Mouse (Mus musculus): ENCODE measurements around the gene Camk2d.

Camk2d gene

DNA sequence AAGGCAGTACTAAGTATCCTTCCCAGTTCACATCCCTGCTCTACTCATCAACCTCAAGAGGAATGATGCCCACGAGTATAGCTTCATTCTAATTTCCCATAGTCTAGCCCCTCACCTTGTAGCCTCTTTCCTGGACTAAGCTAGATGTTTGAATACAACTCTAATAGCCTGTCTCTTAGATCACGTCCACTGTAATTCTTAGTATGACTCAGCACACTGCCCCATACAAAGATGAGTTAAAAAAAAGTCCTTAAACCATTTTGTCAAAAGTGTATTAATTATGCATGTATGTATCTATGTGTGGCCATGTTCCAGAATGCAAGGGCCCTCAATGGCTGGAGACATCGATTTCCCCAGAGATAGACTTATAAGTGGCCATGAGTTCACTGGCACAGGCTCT lies 164.5 kb downstream of the Camk2d start:
- no peak for DNase-seq

DNA sequence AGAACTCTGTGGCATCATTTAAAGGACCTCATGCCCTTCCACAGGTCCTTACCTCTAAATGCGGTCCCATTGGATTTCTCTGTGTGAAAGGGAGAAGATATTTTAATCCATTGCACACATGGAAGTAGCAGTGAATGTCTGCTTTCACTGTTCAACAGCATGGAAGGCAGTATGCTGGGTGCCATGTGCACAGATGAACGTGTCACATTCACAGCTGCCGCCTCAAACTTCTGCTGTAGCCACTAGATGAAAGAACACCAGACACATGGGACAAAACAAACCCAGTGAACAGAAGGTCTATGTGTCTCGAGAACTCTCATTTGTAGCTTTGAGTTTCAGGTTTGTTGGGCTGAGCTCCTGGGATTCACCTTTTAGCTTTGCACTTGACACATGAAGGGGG lies 168.6 kb downstream of the Camk2d start:
- no peak for DNase-seq

DNA sequence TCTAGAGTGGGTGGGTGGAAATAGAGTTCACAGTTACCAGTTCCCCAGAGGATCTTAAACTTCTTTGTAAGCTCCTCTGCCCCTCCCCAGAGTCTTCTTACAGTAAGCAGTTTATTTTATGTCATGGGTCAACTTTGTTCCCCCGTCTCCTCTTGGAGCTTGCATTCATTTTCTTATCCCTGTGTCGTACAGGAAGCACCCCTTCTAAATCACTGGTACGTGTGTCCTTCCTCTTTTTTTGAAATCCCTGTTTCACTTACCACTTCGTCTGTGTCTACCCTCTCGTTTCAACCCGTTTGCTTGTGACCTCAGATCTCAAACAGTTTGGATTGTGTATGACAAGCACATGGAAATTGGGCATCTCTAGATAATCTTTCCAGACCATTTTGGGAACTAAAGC lies 174.0 kb downstream of the Camk2d start:
- no peak for DNase-seq

DNA sequence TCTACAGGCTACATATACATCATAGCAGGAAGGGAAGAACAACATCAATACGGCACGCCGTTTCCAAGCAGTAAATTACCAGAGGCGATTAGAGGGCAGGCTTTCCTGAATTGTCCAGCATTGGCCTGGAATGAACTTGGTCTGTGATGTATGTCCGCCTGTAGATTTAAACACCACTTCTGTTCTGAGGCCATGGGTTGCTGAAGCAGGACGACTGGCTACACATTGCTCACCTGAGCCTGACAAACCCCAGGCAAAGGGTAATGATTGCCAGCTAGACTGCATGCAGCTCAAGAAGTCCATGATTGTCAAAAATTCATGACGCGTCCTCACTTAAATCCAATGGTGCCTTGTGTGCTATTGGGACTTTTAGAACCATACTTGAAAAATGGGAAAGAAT lies 174.9 kb downstream of the Camk2d start:
- peak; percentile 11 for DNase-seq

DNA sequence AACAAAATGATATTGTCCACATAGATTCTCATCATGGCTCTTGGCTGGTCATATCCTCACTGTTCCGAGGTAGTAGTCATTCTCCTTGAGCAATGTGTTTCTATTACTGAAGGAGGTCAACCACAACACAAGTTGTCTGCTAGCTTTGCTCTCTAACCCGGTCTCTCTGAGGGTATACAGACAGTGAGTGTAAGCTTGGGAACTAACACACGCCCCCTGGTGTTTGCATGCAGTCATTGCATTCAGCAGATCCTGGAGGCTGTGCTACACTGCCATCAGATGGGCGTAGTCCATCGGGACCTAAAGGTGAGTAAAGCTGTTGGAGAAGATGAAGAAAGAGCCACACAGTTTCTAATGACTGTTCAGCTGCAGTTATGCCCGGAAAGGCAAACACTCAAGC lies 175.4 kb downstream of the Camk2d start:
- peak; percentile 81 for DNase-seq

DNA sequence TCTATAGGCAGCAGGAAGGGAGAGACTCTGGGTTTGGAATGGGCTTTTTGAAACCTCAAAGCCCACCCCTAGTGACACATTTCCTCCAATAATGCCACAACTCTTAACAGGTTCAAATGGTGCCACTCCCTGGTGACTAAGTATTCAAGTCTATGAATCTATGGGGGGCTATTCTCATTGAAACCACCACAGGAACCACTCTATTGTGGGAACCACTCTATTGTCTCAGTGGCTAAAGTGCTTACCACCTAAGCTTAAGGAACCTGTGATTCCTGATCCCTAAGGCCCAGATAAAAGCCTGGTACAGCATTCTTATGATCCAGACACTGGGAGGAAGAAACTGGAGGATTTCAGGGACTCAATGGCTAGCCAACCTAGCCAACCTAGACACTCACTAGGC lies 179.9 kb downstream of the Camk2d start:
- no peak for DNase-seq

DNA sequence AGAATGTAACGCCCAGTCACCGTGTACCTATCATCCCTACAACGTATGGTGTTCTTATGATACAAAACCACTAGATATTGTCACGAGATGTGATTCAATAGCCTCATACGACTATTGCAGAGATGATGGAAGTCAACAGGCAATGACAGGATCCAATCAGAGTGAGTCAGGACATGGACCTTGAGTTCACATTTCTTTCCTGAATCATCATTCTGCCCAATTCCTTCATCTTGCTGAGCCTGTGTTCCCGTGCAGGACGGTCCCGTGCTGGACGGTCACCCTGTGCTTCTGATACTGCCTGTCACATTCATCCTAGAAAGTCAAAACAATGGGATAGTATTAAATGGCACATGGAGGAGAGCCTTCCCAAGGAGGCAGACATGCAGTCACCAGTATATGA lies 181.0 kb downstream of the Camk2d start:
- DNase-seq, result no peak

DNA sequence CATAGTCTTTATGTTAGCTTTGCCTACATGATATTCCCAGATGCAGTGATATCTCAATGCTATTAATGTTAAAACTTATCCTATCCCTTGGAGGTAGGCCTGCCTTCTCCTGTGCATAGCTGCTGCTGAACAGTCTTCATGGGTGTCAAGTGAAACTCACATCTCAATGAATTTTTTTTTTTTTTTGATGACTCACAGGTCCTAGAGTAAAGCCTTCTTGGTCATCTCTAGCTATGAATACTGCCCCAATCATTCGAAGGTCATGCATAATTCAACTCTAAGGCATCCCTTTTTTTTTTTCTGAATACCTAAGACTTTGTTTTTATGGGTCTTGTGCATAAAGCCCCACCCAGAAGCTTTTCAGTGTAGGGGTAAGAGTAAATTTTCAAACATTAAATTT lies 181.8 kb downstream of the Camk2d start:
- DNase-seq, result no peak

DNA sequence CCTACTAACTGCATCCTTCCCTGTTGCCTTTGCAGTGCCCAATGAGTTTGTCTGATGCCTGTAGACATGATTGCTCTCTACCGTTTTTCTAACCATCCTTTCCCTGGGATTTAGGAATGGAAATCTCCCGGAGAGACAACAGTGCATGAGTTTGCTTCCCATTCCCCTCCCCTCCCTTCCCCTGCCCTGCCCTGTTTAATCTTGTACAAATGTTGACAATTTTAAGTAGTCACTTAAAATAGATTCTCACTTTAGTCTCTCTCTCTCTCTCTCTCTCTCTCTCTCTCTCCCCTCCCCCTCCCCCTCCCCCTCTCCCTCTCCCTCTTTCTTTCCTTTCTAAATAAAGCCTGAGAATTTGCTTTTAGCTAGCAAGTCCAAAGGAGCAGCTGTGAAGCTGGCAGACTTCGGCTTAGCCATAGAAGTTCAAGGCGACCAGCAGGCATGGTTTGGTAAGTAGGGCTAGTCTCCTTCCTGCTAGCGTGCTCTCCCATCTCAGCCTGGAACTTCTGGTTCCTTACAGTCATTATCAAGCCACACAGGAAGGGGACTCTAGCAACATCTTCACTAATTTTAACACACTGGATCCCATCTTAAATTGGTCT lies 184.0 kb downstream of the Camk2d start:
- DNase-seq, result no peak

DNA sequence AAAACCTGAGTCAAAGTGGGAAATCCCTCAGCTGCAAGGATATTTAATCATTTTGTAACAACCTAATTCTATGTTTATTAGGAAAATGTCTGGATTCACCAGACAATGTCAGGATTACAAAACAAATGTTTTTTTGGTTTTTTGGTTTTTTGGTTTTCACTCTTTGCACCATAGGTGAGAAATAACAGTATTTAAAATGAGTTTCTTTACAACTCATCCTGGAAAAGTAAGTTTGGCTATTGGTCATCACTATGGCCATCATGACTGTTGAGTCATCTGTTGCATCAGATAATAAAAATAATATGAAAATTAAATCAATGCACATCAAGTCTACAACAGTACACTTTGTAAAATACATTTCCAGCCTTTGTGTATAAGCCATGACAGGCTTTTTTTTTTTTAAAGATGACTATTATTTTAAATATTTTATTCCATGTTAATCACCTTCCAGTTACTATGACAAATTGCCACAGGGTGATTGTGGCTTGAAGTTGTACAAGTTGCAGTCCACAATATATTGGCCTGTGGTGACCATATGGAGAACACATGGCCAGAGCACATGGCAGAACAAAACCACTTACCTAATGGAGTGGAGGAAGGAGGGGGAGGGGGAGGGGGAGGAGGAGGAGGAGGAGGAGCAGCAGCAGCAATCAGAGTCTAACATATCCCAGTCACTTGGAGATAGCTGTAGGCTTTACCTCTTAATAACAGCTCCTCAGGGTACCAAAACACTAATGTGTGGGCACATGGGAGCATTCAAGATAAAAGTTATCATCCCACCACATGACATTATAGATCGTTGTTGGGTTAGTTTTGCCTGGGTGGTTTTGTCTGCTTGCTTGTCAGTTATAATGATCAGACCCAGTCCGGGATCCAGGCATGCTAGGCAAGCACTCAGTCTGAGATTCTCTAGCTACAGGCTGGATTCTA lies 197.2 kb downstream of the Camk2d start:
- DNase-seq, result no peak

DNA sequence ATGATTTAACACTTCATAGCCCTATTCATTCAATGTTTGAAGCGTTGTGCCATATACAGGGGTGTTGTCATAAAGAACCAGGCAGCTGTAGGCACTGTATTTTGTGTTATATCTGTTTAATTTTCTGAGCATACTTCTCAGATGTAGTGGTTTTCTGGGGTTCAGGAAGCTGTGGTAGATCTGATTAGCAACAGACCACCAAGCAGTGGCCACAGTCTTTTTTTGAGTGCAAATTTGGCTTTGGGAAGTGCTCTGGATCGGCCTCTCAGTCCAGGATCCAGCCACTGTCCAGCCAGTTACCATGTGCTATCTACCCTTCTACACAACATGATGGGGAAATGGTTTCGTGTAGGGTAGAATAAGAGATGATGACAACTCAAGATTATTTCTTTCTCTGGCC lies 199.8 kb downstream of the Camk2d start:
- no peak for DNase-seq

DNA sequence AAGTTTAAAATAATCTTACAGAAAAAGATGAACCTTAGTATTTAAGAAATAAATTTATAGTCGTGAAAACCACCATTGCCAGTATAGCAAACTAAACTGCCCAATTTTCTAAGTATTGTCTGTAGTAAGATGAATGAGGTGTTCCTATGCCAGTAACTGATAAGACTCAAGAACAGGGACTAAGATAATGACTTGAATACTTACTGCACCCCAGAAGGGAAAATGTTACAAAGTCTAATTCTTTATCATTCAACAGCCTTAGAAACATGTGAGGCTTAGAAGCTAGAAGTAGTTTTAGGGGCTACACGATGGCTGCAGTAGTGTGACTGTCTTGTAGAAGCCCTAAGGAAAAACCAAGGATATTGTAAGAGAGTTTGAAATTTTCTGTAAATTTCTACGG lies 200.9 kb downstream of the Camk2d start:
- DNase-seq, result no peak

DNA sequence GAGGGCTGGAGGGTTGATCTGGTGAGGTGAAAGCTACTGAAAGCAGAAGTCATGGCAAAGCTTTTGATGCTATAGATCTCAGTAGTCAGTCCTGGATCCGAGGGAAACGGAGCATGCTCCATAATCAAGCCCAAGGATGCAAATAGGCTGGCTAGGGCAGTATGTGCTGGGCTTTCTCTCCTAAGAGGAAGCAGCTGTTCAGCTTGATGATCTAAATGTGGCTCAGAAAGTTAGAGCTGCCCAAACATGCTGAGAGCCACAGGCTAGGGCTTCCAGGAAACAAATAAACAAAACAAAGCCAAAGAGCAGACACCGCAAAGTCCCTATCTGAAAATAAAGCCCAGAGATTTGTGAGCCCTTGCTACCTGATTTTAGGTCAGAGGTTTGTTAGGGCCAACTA lies 201.7 kb downstream of the Camk2d start:
- DNase-seq, result no peak

DNA sequence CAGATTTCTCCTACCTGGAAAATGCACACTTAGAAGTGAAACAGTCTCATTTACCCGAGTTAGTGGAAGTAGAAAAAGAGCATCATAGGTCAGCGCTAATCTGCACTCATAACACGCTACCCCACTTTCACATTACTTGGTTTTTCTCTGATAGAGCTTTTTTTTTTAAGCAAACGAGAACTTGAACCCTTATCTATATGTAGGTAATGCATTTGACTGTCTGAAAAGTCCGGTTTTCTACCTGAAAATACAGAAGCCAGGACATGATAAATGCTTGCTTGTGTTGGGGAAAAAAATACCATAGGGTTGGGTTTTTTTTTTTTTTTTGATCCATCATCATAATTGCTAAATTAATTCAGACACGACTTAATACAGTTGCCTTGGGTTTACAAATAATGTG lies 206.9 kb downstream of the Camk2d start:
- DNase-seq, result no peak

DNA sequence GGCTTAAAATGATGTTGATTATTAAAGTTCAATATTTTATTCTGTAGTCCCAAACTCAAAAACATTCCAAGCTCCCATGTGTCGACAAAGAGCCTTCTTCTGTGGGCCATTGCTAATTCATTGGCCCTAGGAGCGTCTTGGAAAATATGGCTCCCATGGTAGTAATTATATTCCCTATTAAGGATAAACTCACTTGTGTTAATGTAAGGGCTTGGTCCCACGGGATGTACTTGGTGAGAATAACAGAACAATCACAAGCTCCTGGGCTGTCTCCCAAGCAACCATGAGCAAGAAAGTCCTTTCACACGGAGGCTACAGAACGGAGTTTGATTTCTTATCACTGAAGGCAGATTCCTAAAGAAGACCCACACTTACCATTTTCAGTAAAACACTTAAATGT lies 208.9 kb downstream of the Camk2d start:
- no peak for DNase-seq

DNA sequence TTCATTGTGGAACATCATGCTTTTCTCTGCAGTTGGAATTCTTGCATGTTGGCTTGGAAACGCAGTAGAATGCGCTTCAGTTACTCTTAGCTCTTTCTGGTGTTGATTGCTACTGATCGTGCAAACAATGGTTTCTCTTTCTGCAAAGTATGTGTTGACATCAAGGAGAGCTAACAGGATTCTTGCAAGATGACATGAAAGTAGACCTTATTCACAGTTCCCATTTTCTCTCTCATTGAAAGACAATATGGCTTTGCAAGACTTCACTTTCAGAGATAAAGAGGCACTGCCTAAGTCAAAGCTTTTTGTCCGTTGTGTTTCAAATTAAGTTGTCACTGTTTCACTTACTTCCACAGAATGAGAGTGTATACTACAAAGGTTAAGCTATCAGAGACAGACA lies 210.0 kb downstream of the Camk2d start:
- no peak for DNase-seq

DNA sequence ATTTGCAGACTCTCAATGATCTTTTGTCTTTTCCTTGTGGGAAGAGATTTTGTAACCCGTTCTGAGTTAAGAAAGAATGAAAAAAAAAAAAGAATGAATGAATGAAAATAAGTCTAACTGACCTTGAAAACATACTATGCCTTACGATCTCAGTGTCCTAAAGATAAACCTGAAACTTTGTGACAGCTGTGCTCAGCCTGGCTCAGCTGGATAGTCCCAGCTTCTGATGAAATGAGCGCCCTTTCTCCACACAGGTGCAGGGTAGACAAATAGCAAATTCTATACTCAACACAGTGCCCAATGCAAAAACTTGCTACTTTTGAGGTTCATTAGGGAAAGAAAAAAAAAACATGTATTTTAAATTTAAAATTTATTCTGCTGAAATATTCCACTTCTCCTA lies 213.8 kb downstream of the Camk2d start:
- no peak for DNase-seq

DNA sequence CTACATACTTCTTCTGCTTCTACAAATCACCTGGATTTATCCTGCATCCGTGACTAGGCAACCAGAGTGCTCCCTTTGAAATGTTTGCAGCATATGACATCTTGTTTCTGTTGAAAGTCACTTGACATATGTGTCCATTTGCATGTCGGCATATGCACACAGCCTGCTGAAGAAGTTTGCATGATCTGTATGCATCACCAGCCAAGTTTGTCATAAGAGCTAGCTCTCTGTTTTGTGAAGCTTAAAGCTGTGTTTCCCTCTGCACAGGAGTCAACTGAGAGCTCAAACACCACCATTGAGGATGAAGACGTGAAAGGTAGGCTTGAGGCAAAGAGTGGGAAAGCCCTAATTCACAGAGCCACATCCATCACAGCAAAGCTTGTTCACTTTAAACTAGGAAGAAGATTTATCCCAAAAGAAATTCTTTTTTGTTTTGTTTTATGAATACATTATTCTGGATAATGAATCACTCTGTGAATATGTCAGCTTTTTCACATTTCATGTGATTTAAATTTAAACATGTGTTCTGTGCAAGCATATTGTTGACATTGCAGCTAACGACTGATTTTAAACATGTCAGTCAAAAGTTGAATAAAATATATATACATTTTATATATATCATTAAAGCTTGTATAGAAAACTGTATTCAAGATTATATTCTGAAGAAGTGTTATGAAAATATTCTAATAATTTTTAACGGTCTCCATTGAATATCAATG lies 214.4 kb downstream of the Camk2d start:
- DNase-seq, result no peak

DNA sequence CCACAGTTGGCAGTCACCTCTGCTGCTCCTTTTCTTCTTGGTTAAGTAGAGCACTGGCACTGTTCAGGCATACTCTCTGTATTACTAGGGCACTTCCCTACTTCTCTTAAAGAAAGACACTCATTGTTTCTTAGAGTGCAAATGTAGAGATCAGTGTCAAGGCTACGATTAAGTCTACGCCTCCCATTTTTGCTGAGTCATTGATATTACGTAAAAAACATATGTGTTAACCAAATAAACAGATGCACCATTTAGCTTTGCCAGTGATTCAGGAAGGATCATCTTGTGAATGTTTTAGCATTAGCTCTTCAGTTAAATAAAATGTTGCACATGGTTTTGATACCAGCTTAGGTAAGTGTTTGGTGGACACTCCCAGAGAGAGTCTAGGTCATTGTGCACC lies 215.5 kb downstream of the Camk2d start:
- no peak for DNase-seq

DNA sequence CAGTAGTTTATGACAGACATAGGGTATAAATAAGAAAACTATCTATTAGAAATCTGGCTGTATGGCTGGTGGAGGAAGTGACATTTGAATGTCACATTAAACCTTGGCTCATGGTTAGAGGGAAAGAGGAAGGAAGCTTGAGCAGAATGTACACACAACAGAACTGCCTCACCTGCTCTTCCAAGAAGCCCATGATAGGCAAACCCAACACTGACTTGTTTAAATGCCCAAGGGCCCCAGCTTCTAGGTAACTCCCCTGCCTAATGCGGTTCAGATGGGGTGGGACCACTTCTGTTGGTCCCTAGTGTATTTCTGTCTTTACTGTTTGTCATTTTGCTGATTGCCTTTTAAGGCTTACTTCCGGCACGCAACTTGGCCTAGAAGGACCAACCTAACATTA lies 226.3 kb downstream of the Camk2d start:
- DNase-seq, result no peak

DNA sequence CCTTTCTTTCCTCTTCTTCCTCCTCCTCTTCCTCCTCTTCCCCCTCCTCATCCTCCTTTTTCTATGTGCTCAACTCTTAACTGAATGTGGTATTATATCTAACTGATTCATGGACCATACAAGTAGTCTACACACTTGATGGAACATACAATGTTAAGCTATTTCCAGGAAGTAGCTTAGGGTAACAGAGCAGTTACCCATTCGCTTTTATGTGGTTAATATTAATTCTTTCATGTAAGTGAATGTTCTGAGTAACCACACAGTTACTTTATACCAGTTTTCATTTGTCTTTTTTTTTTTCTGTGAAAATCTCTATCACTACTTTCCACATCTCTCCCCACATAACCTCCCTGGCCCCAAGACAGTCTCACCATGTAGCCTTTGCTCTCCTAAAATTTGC lies 228.8 kb downstream of the Camk2d start:
- DNase-seq, result no peak

DNA sequence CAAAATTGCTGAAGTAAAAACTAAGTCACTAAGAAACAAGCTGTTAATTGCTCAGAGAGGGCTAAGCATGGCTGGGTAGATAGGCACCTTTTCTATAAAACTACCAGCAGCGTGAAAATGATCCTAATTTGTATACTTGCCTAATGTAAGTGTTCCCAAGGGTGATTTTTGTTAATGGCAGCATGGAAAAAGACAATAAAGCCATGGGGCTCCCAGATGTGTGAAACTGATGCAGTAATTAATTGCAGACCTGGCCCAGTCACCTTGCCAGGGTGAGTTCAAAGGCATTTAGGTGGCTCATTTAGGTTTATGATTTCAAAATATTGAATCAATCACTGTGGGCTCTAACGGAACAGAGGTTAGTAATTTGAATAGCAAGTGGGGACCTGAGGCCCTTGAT lies 230.1 kb downstream of the Camk2d start:
- DNase-seq, result peak; percentile 11

DNA sequence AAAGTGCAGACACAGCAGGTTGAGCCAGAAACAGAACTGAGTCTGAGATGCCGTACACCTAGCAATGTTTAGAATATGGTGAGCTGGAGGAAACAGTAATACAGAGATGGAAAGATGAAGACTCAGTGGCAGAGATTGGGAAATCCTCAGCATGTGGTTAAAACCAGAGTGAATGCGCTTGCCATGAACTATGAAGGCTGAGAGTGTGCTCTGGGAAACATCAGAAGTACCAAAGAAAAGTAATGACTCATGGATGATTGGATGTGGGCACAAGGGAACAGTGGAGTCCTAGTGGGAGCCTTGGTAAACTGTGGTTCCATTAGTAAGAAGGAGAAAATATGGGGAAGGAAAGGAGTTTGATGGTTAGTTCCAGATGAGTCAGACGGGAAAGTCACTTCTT lies 231.8 kb downstream of the Camk2d start:
- no peak for DNase-seq

DNA sequence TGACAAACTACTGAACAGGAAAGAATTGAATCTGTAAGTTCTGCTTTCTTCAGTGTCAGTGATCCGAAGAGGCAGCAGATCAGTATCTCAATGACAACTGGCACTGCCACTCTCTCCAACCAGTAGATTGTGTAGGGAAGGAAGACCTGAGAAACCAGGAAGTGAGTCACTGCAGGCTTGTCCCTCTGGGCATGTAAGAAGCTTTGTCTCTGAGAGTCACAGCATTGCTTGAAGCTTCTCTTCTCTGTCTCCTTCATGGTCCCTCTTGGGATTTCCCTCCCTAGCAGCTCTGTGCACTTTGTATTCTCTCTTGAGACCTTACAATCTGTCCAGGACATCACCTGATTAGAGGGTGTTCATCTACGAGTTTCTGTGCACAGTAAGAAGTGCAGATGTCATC lies 233.7 kb downstream of the Camk2d start:
- no peak for DNase-seq

Measured in kidney, adult 11 months (tissue).